Mouse (Mus musculus) kidney, embryonic 16.5 days (tissue): ENCODE data around the gene Smarca4. TPM values are rescaled to one million over a fixed set of nuclear protein-coding genes. Genes with fewer than 3 reads are reported as not detected.

Source experiments
- ATAC-seq: fragments of 200-750 bp; cut with Nextera tagmentation; 2 replicates; pipeline ENCODE4 v1.8.0; 2017; ENCODE audit warnings: moderate TSS enrichment; ENCODE audit not compliant: low FRiP score, low TSS enrichment
- H3K27ac ChIP-seq: fragments of 300-500 bp; sonication (generic); 2 replicates; pipeline ENCODE4 v1.5.1; 2014; ENCODE audit warnings: low read length
- H3K27me3 ChIP-seq: fragments of 300-500 bp; sonication (generic); 2 replicates; pipeline ENCODE4 v1.6.1; 2014; ENCODE audit warnings: low read length, control low read depth, mixed read lengths; ENCODE audit not compliant: insufficient read depth
- H3K36me3 ChIP-seq: fragments of 300-500 bp; sonication (generic); 2 replicates; pipeline ENCODE4 v1.6.1; 2014; ENCODE audit warnings: low read length, control low read depth, mixed read lengths; ENCODE audit not compliant: insufficient read depth
- H3K4me1 ChIP-seq: fragments of 300-500 bp; sonication (generic); 2 replicates; pipeline ENCODE4 v1.6.1; 2014; ENCODE audit warnings: low read length, control low read depth, mixed read lengths; ENCODE audit not compliant: insufficient read depth
- H3K4me2 ChIP-seq: fragments of 300-500 bp; sonication (generic); replicated peaks from 2 replicates; pipeline ENCODE4 v1.6.1; 2014; ENCODE audit warnings: low read depth, low read length
- H3K4me3 ChIP-seq: fragments of 300-500 bp; sonication (generic); 2 replicates; pipeline ENCODE4 v1.5.1; 2014; ENCODE audit warnings: mild to moderate bottlenecking, low read length
- H3K9ac ChIP-seq: fragments of 300-500 bp; sonication (generic); replicated peaks from 2 replicates; pipeline ENCODE4 v1.6.1; 2014; ENCODE audit warnings: low read length
- H3K9me3 ChIP-seq: fragments of 300-500 bp; sonication (generic); 2 replicates; pipeline ENCODE4 v1.6.1; 2016; ENCODE audit warnings: low read length, control low read depth
- WGBS: fragments of 180-500 bp; shearing (Covaris S2); extraction: QIAGEN DNeasy Blood & Tissue Kit; methylation state at CpG from one replicate; pipeline ENCODE4 v1.1.7; 2014; 5-methylcytosine and 5-hydroxymethylcytosine counted together
- polyA plus RNA-seq: library from polyadenylated mRNA; unstranded; fragments of >200 nt; fragmentation: Nextera tagmentation; extraction: Ambion mirVana; gene quantifications from 2 replicates; pipeline ENCODE4 v1.2.1, GENCODE M21; 2015

Smarca4 gene
- polyA plus RNA-seq, 1 experiment from 2014 or later, result 91.2 TPM

- Histone ChIP-seq H3K4me1 (peaks cover 11% of the 10 kb centered on the region), H3K4me2 (no peak overlapping the region), H3K9me3 (no peaks in the 10 kb centered on the region), H3K9ac (no peak overlapping the region), H3K4me3 (no peak overlapping the region), H3K27me3 (no peaks in the 10 kb centered on the region), H3K36me3 (no peaks in the 10 kb centered on the region), H3K27ac (no peak overlapping the region)
- ATAC-seq, result no peak
- WGBS, result 29% methylated on average over 2 of the region's 2 CpGs
Measured at GRCm38 (mm10) chr9:21598198-21598597, 17.8 kb upstream of the Smarca4 start.

GRCm38 (mm10) chr9:21600186-21600585 lies 15.8 kb upstream of the Smarca4 start:
- no peak overlapping the region for H3K27ac ChIP-seq
- no peak overlapping the region for H3K9ac ChIP-seq
- H3K4me2 ChIP-seq, result no peak overlapping the region
- no peaks in the 10 kb centered on the region for H3K9me3 ChIP-seq
- no peak for ATAC-seq
- no peaks in the 10 kb centered on the region for H3K36me3 ChIP-seq
- no peak overlapping the region for H3K4me3 ChIP-seq
- WGBS, result 74% methylated on average over 3 of the region's 3 CpGs
- H3K27me3 ChIP-seq, result no peaks in the 10 kb centered on the region
- H3K4me1 ChIP-seq, result no peaks in the 10 kb centered on the region

- 83% methylated on average over 2 of the region's 2 CpGs for WGBS
- H3K4me2 ChIP-seq, result no peak overlapping the region
- no peak overlapping the region for H3K27ac ChIP-seq
- H3K36me3 ChIP-seq, result no peaks in the 10 kb centered on the region
- H3K4me3 ChIP-seq, result no peak overlapping the region
- no peaks in the 10 kb centered on the region for H3K4me1 ChIP-seq
- H3K9me3 ChIP-seq, result no peaks in the 10 kb centered on the region
- no peaks in the 10 kb centered on the region for H3K27me3 ChIP-seq
- no peak overlapping the region for H3K9ac ChIP-seq
- no peak for ATAC-seq
Measured at GRCm38 (mm10) chr9:21601073-21601472, 14.9 kb upstream of the Smarca4 start.

- Histone ChIP-seq H3K27ac (no peak overlapping the region), H3K27me3 (no peaks in the 10 kb centered on the region), H3K36me3 (no peaks in the 10 kb centered on the region), H3K4me1 (no peaks in the 10 kb centered on the region), H3K4me2 (no peak overlapping the region), H3K4me3 (no peak overlapping the region), H3K9me3 (no peaks in the 10 kb centered on the region), H3K9ac (no peak overlapping the region)
- ATAC-seq, result 0 out of 2 replicates have a peak, but pooled peaks have one; percentile 64
- 50% methylated on average over 10 of the region's 10 CpGs for WGBS
Measured at GRCm38 (mm10) chr9:21601722-21602399, 14.1 kb upstream of the Smarca4 start.

GRCm38 (mm10) chr9:21604119-21604518 lies 11.8 kb upstream of the Smarca4 start:
- H3K36me3 ChIP-seq, result no peaks in the 10 kb centered on the region
- 73% methylated on average over 5 of the region's 5 CpGs for WGBS

GRCm38 (mm10) chr9:21605865-21606264 lies 10.1 kb upstream of the Smarca4 start:
- no peak overlapping the region for H3K9ac ChIP-seq
- H3K4me1 ChIP-seq, result no peaks in the 10 kb centered on the region
- H3K27me3 ChIP-seq, result no peaks in the 10 kb centered on the region
- no peak for ATAC-seq
- no peak overlapping the region for H3K4me3 ChIP-seq
- H3K9me3 ChIP-seq, result no peaks in the 10 kb centered on the region
- H3K4me2 ChIP-seq, result no peak overlapping the region
- no peak overlapping the region for H3K27ac ChIP-seq
- no peaks in the 10 kb centered on the region for H3K36me3 ChIP-seq
- 75% methylated on average over 5 of the region's 5 CpGs for WGBS

More at GRCm38 (mm10) chr9:21604119-21604518, 11.8 kb upstream of the Smarca4 start:
- Histone ChIP-seq H3K9ac (no peak overlapping the region), H3K27me3 (no peaks in the 10 kb centered on the region), H3K9me3 (no peaks in the 10 kb centered on the region), H3K4me1 (no peaks in the 10 kb centered on the region), H3K4me3 (no peak overlapping the region), H3K4me2 (no peak overlapping the region), H3K27ac (no peak overlapping the region)
- no peak for ATAC-seq

GRCm38 (mm10) chr9:21606648-21607047 lies 9.3 kb upstream of the Smarca4 start:
- 90% methylated on average over 1 of the region's 1 CpGs for WGBS
- H3K27me3 ChIP-seq, result no peaks in the 10 kb centered on the region
- H3K9me3 ChIP-seq, result no peaks in the 10 kb centered on the region
- H3K4me3 ChIP-seq, result no peak overlapping the region
- no peak overlapping the region for H3K4me2 ChIP-seq
- no peaks in the 10 kb centered on the region for H3K4me1 ChIP-seq
- H3K9ac ChIP-seq, result no peak overlapping the region
- no peak overlapping the region for H3K27ac ChIP-seq
- no peak for ATAC-seq
- no peaks in the 10 kb centered on the region for H3K36me3 ChIP-seq

GRCm38 (mm10) chr9:21609861-21610260 lies 6.1 kb upstream of the Smarca4 start:
- H3K27ac ChIP-seq, result no peak overlapping the region
- peaks cover 2% of the 10 kb centered on the region; the same call in 1 of the 2 replicates for H3K4me1 ChIP-seq
- no peaks in the 10 kb centered on the region for H3K27me3 ChIP-seq
- H3K9ac ChIP-seq, result no peak overlapping the region
- no peak overlapping the region for H3K4me3 ChIP-seq
- ATAC-seq, result no peak
- 96% methylated on average over 1 of the region's 1 CpGs for WGBS
- H3K36me3 ChIP-seq, result no peaks in the 10 kb centered on the region
- H3K9me3 ChIP-seq, result no peaks in the 10 kb centered on the region
- no peak overlapping the region for H3K4me2 ChIP-seq

- peak overlapping the region; percentile 87 for H3K9ac ChIP-seq
- peaks cover 14% of the 10 kb centered on the region for H3K4me1 ChIP-seq
- no peak for ATAC-seq
- H3K4me3 ChIP-seq, result peak overlapping the region; percentile 90
- peak overlapping the region; percentile 98 for H3K27ac ChIP-seq
- H3K36me3 ChIP-seq, result no peaks in the 10 kb centered on the region
- peak overlapping the region; percentile 71 for H3K4me2 ChIP-seq
- 74% methylated on average over 15 of the region's 15 CpGs for WGBS
- no peaks in the 10 kb centered on the region for H3K27me3 ChIP-seq
- no peaks in the 10 kb centered on the region for H3K9me3 ChIP-seq
Measured at GRCm38 (mm10) chr9:21614864-21615616, 929 bp upstream of the Smarca4 start.

GRCm38 (mm10) chr9:21616232-21616781 lies 338 bp downstream of the Smarca4 start:
- no peaks in the 10 kb centered on the region for H3K9me3 ChIP-seq
- H3K27ac ChIP-seq, result peak overlapping the region; percentile 98
- peak overlapping the region; percentile 90 for H3K4me3 ChIP-seq
- peaks cover 14% of the 10 kb centered on the region for H3K4me1 ChIP-seq
- ATAC-seq, result peak; percentile 89
- peak overlapping the region; percentile 67 for H3K4me2 ChIP-seq
- H3K36me3 ChIP-seq, result no peaks in the 10 kb centered on the region
- H3K27me3 ChIP-seq, result no peaks in the 10 kb centered on the region
- WGBS, result under 1% methylated on average over 56 of the region's 57 CpGs
- H3K9ac ChIP-seq, result peak overlapping the region; percentile 95
